Mouse (Mus musculus): ENCODE measurements around the gene Gm12216.
"Not testable (repeated sequence)": the region's sequence is repeated elsewhere in the genome, so short reads cannot be mapped to it uniquely, and the experiment has no call there.

Gene Gm12216

GRCm38 (mm10) chr11:53771001-53771744 lies 87.9 kb downstream of the Gm12216 start:
- no peak for DNase-seq (ENCODE audit: low spot score in 2 of 2)

- DNase-seq (ENCODE audit: low spot score in 2 of 2): peak; percentile 65 to 66
Measured at GRCm38 (mm10) chr11:53770125-53770791, 88.8 kb downstream of the Gm12216 start.

- DNase-seq (ENCODE audit: low spot score in 2 of 2): peak; percentile 95 to 96
Measured at GRCm38 (mm10) chr11:53769760-53770124, 89.3 kb downstream of the Gm12216 start, which contains the start of gene Irf1. Gene Irf1, plus strand, starts transcription at chr11:53770014.

- DNase-seq (ENCODE audit: low spot score in 2 of 2): no peak
Measured at GRCm38 (mm10) chr11:53769185-53769576, 89.9 kb downstream of the Gm12216 start.

GRCm38 (mm10) chr11:53768422-53769184 lies 90.5 kb downstream of the Gm12216 start:
- DNase-seq (ENCODE audit: low spot score in 2 of 2): no peak

- no peak for DNase-seq (ENCODE audit: low spot score in 2 of 2)
Measured at GRCm38 (mm10) chr11:53764581-53764980, 94.5 kb downstream of the Gm12216 start.

- DNase-seq (ENCODE audit: low spot score in 2 of 2): peak; percentile 89 to 93
Measured at GRCm38 (mm10) chr11:53763496-53764140, 95.4 kb downstream of the Gm12216 start.

GRCm38 (mm10) chr11:53762827-53763495 lies 96.1 kb downstream of the Gm12216 start:
- DNase-seq (ENCODE audit: low spot score in 2 of 2): peak; percentile 64

- DNase-seq (ENCODE audit: low spot score in 2 of 2): no peak
Measured at GRCm38 (mm10) chr11:53762426-53762825, 96.6 kb downstream of the Gm12216 start.

GRCm38 (mm10) chr11:53761822-53762221 lies 97.2 kb downstream of the Gm12216 start:
- DNase-seq (ENCODE audit: low spot score in 2 of 2): no peak

- DNase-seq (ENCODE audit: low spot score in 2 of 2): no peak
Measured at GRCm38 (mm10) chr11:53761284-53761683, 97.8 kb downstream of the Gm12216 start.

GRCm38 (mm10) chr11:53759545-53760406 lies 99.3 kb downstream of the Gm12216 start:
- no peak for DNase-seq (ENCODE audit: low spot score in 2 of 2)

- DNase-seq (ENCODE audit: low spot score in 2 of 2): peak; percentile 51 to 59
Measured at GRCm38 (mm10) chr11:53758791-53759351, 100.2 kb downstream of the Gm12216 start.

- DNase-seq (ENCODE audit: low spot score in 2 of 2): not testable (repeated sequence)
Measured at GRCm38 (mm10) chr11:53758033-53758432, 101.0 kb downstream of the Gm12216 start.

- no peak for DNase-seq (ENCODE audit: low spot score in 2 of 2)
Measured at GRCm38 (mm10) chr11:53757612-53758011, 101.4 kb downstream of the Gm12216 start.

GRCm38 (mm10) chr11:53755011-53755595 lies 104.0 kb downstream of the Gm12216 start:
- DNase-seq (ENCODE audit: low spot score in 2 of 2): no peak

- no peak for DNase-seq (ENCODE audit: low spot score in 2 of 2)
Measured at GRCm38 (mm10) chr11:53749716-53750352, 109.2 kb downstream of the Gm12216 start.

GRCm38 (mm10) chr11:53749306-53749705 lies 109.8 kb downstream of the Gm12216 start:
- no peak for DNase-seq (ENCODE audit: low spot score in 2 of 2)

- DNase-seq (ENCODE audit: low spot score in 2 of 2): no peak
Measured at GRCm38 (mm10) chr11:53748614-53749013, 110.4 kb downstream of the Gm12216 start.

Measured in thymus, postnatal 10 days (tissue).